Mouse (Mus musculus): ENCODE results near the gene Zfp131.

DNA sequence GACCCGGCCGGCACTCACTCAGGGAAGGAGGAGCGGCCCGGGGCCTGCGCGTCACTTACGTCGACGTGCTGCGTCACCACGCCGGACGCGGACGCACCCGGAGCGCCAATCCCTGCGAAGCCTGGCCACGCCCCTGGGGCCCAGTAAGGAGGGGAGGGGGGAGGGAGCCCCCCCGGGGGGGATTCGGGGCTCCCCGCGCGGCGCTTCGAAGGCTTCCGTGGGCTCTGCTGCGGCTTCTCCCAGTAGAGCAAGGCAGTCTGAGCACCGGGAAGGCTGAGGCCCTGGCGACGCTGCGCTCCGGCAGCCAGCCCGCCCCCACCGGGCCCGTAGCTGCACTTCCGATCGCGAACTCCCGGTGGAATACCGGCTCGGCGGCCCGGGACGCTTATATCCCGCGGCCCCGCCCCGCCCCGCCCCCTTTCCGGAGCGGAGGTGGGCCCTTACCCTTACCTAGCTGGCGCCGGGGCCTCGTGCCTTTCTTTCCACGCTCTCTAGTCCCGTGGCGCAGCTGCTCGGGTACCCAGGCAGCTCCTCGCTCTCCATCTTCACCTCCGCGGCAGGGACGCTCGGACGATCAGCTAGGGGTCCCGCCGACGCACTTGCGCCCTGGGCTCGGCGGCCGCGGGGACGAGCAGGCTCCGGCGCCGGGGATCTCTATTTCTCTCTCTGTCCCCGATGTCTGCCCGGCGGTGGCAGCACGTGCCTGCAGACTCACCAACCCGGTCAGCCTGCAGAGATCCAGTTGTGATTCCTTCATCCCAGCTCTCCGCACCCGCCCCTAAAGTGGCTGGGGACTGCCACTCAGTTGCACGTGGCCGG is at the start of gene Zfp131:
- no peak for TF ChIP-seq CTCF (IDR thresholded peaks at IDR 0.05; ENCODE audit: low read depth, low read length)
- TF ChIP-seq POLR2A (IDR thresholded peaks at IDR 0.05; ENCODE audit: extremely low read depth, insufficient read depth, low read length) = peak; percentile 85; the same call in 1 of the 2 replicates

Measured in liver, adult 2 months (tissue).